Mouse (Mus musculus) intestine, embryonic 14.5 days (tissue): Measurements from ENCODE around the gene Tas1r1. TPM values are rescaled to one million over a fixed set of nuclear protein-coding genes. Genes with fewer than 3 reads are reported as not detected.

Source experiments
- ATAC-seq: fragments of 200-750 bp; cut with Nextera tagmentation; replicated peaks from 2 replicates; pipeline ENCODE4 v1.8.0; 2017; ENCODE audit warnings: low read depth, moderate number of reproducible peaks, moderate TSS enrichment, moderate library complexity; ENCODE audit not compliant: low FRiP score, low TSS enrichment
- DNase-seq: peaks from one replicate; pipeline ENCODE4 v3.0.0-alpha.2; 2018; ENCODE audit warnings: low spot score
- H3K27ac ChIP-seq: fragments of 300-500 bp; sonication (generic); 2 replicates; pipeline ENCODE4 v1.5.1; 2014; ENCODE audit warnings: low read depth, mild to moderate bottlenecking, control low read depth
- H3K27me3 ChIP-seq: fragments of 300-500 bp; sonication (generic); replicated peaks from 2 replicates; pipeline ENCODE4 v1.6.1; 2014; ENCODE audit warnings: low read length, control low read depth; ENCODE audit not compliant: control insufficient read depth, insufficient read depth
- H3K36me3 ChIP-seq: fragments of 300-500 bp; sonication (generic); 2 replicates; pipeline ENCODE4 v1.6.1; 2014; ENCODE audit warnings: low read length, control low read depth; ENCODE audit not compliant: control insufficient read depth, insufficient read depth
- H3K4me1 ChIP-seq: fragments of 300-500 bp; sonication (generic); replicated peaks from 2 replicates; pipeline ENCODE4 v1.6.1; 2014; ENCODE audit warnings: low read length, control low read depth, mixed read lengths; ENCODE audit not compliant: control insufficient read depth, insufficient read depth
- H3K4me2 ChIP-seq: fragments of 300-500 bp; sonication (generic); 2 replicates; pipeline ENCODE4 v1.6.1; 2014; ENCODE audit warnings: low read length
- H3K4me3 ChIP-seq: fragments of 300-500 bp; sonication (generic); 2 replicates; pipeline ENCODE4 v1.5.1; 2014; ENCODE audit warnings: low read depth, low read length, control low read depth, mixed read lengths
- H3K9ac ChIP-seq: fragments of 300-500 bp; sonication (generic); 2 replicates; pipeline ENCODE4 v1.6.1; 2014; ENCODE audit warnings: mild to moderate bottlenecking, low read length
- H3K9me3 ChIP-seq: fragments of 300-500 bp; sonication (generic); 2 replicates; pipeline ENCODE4 v1.6.1; 2016; ENCODE audit warnings: low read length, control low read depth; ENCODE audit not compliant: control insufficient read depth
- WGBS: fragments of 180-500 bp; shearing (Covaris S2); extraction: QIAGEN DNeasy Blood & Tissue Kit; methylation state at CpG from one replicate; pipeline ENCODE4 v1.1.7; 2014; 5-methylcytosine and 5-hydroxymethylcytosine counted together
- polyA plus RNA-seq: library from polyadenylated mRNA; unstranded; fragments of >200 nt; fragmentation: Nextera tagmentation; extraction: Ambion mirVana; gene quantifications from 2 replicates; pipeline ENCODE4 v1.2.1, GENCODE M21; 2014

Gene Tas1r1
- polyA plus RNA-seq, 1 experiment from 2014 or later = 0.14 TPM

DNA sequence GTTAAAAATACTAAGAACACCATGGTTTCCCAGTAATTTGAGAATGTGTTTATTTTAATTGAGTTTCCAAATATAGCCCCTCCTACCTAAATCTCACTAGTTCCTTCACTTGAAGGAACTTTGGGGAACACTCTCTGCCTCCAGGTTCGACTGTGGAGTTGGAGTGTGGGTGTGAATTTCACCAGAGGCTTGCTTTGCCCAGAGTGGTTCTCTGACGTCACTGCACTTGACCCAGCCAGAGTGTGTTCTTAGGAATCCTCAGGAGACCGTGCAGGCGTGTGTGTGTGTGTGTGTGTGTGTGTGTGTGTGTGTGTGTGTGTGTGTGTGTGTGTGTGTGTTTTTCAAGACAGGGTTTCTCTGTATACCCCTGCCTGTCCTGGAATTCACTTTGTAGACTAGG, 37.5 kb downstream of the Tas1r1 start:
- no peak overlapping the region for H3K4me3 ChIP-seq
- 28% methylated on average over 4 of the region's 4 CpGs for WGBS
- peaks cover 7% of the 10 kb centered on the region; the same call in 1 of the 2 replicates for H3K4me1 ChIP-seq
- H3K36me3 ChIP-seq = no peaks in the 10 kb centered on the region
- no peak for ATAC-seq
- H3K9ac ChIP-seq = no peak overlapping the region
- no peak overlapping the region for H3K4me2 ChIP-seq
- no peaks in the 10 kb centered on the region for H3K9me3 ChIP-seq
- no peaks in the 10 kb centered on the region for H3K27me3 ChIP-seq
- no peak overlapping the region for H3K27ac ChIP-seq
- no peak for DNase-seq

DNA sequence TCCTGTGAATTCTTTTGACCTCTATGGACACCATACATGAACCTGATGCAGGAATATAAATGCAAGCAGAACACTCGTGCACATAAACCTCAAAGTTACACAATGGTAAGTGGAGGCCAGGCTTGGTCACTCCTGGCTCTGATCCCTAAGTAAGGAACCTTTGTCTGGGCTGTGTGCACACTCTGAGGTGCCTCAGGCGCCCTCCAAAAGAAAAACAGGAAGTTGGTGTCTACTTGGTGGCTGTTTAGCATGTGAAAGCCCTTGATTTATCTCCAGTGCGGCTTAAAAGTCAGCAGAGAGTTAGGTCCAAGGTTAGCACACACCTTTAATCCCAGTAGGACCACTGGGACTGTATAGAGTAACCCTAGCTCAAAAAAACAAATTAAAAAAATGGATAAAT, 38.9 kb downstream of the Tas1r1 start:
- Histone ChIP-seq H3K4me1 (peaks cover 7% of the 10 kb centered on the region; the same call in 1 of the 2 replicates), H3K4me2 (no peak overlapping the region), H3K4me3 (no peak overlapping the region), H3K36me3 (no peaks in the 10 kb centered on the region), H3K9ac (no peak overlapping the region), H3K27me3 (no peaks in the 10 kb centered on the region), H3K9me3 (no peaks in the 10 kb centered on the region), H3K27ac (no peak overlapping the region)
- no peak for ATAC-seq
- DNase-seq = no peak
- WGBS = 56% methylated on average over 3 of the region's 3 CpGs

DNA sequence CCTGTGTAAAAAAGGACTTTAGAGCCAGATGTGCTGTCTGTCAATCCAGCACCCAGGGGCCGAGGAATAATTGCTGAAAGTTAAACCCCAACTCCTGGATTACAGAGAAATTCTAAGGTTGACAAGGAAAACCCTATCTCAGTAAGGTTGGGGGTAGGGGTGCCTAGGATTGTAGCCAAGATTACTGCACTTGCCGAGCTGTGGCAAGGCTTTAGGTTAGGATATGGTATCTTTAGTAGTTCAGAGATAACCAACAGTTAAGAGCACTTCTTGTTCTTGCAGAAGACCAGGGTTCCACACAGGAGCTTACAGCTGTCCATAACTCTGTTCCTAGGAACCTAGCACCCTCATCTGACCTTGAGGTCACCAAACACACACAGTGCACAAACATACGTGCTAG, 40.7 kb downstream of the Tas1r1 start:
- 70% methylated on average over 3 of the region's 3 CpGs for WGBS
- Histone ChIP-seq H3K27me3 (no peaks in the 10 kb centered on the region), H3K27ac (no peak overlapping the region), H3K9ac (peak overlapping the region; percentile 75; the same call in 1 of the 2 replicates), H3K9me3 (no peaks in the 10 kb centered on the region), H3K4me2 (peak overlapping the region; percentile 69), H3K4me3 (peak overlapping the region; percentile 92; the same call in 1 of the 2 replicates), H3K4me1 (peaks cover 9% of the 10 kb centered on the region; the same call in 1 of the 2 replicates), H3K36me3 (peaks cover under 1% of the 10 kb centered on the region; the same call in 1 of the 2 replicates)
- ATAC-seq (no peak), DNase-seq (no peak)

DNA sequence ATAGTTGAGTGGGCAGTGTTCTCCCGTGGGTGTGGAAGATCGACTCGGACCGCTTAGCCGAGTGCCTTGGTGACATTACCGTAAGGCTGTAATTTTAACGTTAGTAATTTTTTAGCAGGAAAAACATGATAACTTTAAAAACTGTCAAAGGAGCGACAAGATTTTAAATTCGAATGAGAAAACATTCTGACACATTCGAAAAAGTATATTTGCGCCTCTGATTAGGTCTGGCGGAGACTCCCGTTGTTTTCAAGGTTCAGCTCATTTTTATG, 41.5 kb downstream of the Tas1r1 start:
- H3K4me1 ChIP-seq = peaks cover 9% of the 10 kb centered on the region; the same call in 1 of the 2 replicates
- peak overlapping the region; percentile 75 for H3K9ac ChIP-seq
- no peaks in the 10 kb centered on the region for H3K9me3 ChIP-seq
- no peaks in the 10 kb centered on the region for H3K27me3 ChIP-seq
- H3K4me2 ChIP-seq = peak overlapping the region; percentile 69
- 4% methylated on average over 13 of the region's 13 CpGs for WGBS
- peak overlapping the region; percentile 92 for H3K4me3 ChIP-seq
- H3K36me3 ChIP-seq = peaks cover 8% of the 10 kb centered on the region
- peak overlapping the region; percentile 82 for H3K27ac ChIP-seq
- no peak for DNase-seq
- no peak for ATAC-seq

DNA sequence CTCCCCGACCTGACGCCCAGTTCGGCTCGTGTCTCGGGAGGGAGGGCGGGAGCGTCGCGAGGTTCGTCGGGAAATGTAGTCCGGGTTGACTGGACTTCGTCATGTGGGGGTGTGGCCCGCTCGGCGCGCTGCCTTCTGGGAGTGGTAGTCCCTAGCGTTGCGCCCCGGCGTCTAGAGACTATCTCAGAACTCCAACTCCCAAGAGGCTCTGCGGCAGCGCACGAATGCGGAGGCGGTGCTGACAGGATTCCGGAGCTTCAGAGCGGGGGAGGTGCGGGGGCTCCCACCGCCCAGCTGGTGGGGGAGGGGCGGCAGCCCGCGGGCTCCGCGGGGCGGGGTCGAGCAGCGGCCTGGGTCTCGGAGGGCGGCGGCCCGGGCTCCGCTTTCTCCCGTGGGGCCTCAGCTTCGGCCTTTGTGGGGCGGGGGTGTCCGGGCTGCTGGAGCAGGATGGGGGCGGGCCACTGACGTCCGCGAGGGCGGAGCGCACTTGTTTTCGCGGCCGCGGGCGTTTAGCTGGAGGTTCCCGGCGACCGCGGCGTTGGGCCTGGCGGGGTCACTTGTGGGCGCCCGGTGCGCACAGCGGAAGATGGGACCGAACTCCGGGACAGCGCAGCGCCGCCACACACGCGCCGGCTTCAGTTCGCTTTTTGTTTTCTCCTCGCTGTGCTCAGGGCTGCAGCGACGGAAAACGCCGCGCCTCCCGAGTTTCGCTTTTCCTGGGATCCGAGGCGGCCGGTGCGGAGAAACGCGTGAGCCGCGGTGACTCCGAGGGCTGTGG, 42.0 kb downstream of the Tas1r1 start, which contains the start of gene Phf13:
Gene Phf13, minus strand, starts transcription at position 86 of the 778 bp plus-strand sequence.
- ATAC-seq = peak; percentile 96
- H3K4me3 ChIP-seq = peak within 1 kb of the TSS; percentile 92
- H3K27ac ChIP-seq = peak within 1 kb of the TSS; percentile 82
- peaks cover 14% of the 10 kb centered on the region for H3K36me3 ChIP-seq
- under 1% methylated on average over 83 of the region's 94 CpGs for WGBS
- H3K9me3 ChIP-seq = no peaks in the 10 kb centered on the region
- H3K4me2 ChIP-seq = peak within 1 kb of the TSS; percentile 70
- peak within 1 kb of the TSS; percentile 87 for H3K9ac ChIP-seq
- no peaks in the 10 kb centered on the region for H3K27me3 ChIP-seq
- peaks cover 9% of the 10 kb centered on the region; the same call in 1 of the 2 replicates for H3K4me1 ChIP-seq
- peak; percentile 98 for DNase-seq

DNA sequence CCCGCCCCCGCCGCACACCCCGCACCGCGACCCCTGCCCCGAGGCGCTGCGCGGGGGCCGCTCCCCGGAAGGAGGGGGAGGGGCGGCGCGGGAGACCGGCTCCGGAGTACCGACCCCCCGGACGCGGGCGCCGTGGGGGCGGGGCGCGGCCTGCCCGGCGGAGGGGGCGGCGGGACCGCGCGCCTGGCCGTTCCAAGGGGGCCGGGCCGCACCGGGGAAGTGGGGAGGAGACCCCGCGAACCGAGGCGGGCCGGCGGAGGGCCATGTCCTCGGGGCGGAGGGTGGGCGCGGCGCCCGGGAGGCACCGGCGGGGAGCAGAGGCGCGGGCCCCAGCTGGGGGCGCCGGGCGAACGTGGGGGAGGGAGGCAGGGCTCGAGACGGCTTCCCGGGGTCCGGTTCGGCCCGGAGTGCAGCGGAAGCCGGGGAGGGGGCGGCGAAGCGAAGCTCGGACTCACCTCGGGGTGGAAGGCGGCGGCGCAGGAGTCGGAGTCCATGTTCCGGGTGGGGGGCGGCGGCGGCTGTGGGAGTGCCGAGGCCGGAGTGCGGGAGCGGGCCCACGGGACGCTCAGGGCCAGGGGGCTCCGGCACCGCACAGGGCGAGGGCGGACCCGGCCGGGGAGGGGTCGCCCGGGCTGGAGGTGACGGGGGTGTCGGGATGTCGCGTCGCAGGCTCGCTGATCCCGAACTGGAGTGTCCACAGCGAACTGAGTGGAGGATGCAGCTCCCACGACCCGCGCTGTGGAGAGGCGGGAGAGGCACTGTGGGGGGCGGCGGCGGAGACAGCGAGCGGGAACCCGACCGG, 42.8 kb downstream of the Tas1r1 start:
- peak overlapping the region; percentile 92 for H3K4me3 ChIP-seq
- H3K9me3 ChIP-seq = no peaks in the 10 kb centered on the region
- peaks cover 9% of the 10 kb centered on the region; the same call in 1 of the 2 replicates for H3K4me1 ChIP-seq
- peak; percentile 58 for ATAC-seq
- 1% methylated on average over 64 of the region's 111 CpGs for WGBS
- DNase-seq = peak; percentile 71
- peak overlapping the region; percentile 87 for H3K9ac ChIP-seq
- no peaks in the 10 kb centered on the region for H3K27me3 ChIP-seq
- H3K36me3 ChIP-seq = peaks cover 22% of the 10 kb centered on the region
- peak overlapping the region; percentile 70 for H3K4me2 ChIP-seq
- H3K27ac ChIP-seq = peak overlapping the region; percentile 79

DNA sequence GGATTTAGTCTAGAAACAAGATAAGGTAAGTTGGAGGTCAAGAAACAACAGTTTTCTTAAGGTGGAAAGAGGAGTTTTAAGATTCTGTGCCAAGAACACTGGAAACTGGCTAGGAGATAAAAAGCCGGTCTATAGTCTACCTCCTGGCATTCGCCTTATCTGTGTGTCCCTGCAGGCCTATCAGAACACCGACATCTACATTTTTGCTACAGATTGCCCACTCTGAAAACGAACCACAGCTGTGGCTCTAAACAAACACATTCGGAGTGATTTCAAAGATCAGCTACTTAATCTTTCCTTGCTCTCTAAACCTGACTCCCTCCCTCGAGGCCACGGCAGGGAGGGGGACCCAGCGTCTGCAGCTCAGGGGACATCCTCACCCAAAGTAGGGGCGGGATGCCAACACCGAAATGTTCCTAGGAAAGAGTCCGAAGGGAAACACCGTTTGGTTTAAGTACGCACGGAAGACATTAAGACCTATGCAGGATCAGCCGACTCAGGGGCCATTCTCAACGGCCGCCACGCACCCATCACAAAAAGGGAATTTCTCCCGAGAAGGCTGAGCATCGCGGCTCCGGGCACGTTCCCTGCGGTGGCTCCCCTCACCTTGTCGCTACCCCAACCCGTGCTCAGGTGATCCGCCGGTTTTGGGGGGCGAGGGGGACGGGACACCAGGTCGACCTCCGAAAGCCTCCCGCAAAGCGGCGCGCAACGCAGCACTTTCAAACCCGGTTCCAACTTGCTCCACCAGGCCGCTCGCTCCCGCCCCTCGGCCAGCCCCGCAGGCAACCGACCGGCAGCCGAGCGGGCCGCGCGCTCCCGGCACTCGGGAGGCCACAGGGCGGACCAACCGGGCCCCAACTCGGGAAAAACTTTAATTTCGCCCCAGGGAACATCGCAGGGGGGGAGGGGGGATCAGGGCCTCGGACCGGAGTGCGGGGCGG, 43.9 kb downstream of the Tas1r1 start:
- H3K27me3 ChIP-seq = no peaks in the 10 kb centered on the region
- peak overlapping the region; percentile 79 for H3K27ac ChIP-seq
- WGBS = 2% methylated on average over 58 of the region's 61 CpGs
- H3K36me3 ChIP-seq = peaks cover 32% of the 10 kb centered on the region
- peak overlapping the region; percentile 87 for H3K9ac ChIP-seq
- H3K4me1 ChIP-seq = peaks cover 9% of the 10 kb centered on the region; the same call in 1 of the 2 replicates
- peak; percentile 70 for DNase-seq
- peak overlapping the region; percentile 70 for H3K4me2 ChIP-seq
- no peaks in the 10 kb centered on the region for H3K9me3 ChIP-seq
- H3K4me3 ChIP-seq = peak overlapping the region; percentile 92
- no peak for ATAC-seq

DNA sequence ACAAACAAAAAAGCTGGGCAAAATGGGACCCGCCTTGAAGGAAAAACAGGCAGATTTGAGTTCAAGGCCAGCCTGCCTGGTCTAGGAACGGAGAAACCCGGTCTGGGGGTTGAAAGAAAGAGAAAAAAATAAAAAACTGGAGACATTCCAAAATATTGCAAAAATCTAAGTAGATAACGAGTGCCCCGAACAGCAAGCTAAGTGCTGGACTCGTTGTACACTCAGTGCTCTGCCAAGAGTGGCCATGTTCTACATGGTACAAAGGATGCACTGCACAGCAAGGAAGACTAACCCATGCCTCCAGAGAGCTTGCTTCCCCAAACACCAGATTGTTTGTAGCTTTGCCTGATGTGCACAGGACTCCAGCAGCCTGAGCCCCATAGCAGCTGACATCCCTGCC, 45.3 kb downstream of the Tas1r1 start:
- no peak overlapping the region for H3K4me3 ChIP-seq
- WGBS = 78% methylated on average over 6 of the region's 6 CpGs
- H3K4me2 ChIP-seq = no peak overlapping the region
- peaks cover 32% of the 10 kb centered on the region for H3K36me3 ChIP-seq
- H3K9ac ChIP-seq = no peak overlapping the region
- ATAC-seq (no peak), DNase-seq (no peak)
- H3K27ac ChIP-seq = no peak overlapping the region
- H3K27me3 ChIP-seq = no peaks in the 10 kb centered on the region
- H3K4me1 ChIP-seq = peaks cover 16% of the 10 kb centered on the region; the same call in 1 of the 2 replicates
- H3K9me3 ChIP-seq = no peaks in the 10 kb centered on the region
